Mouse (Mus musculus) hindbrain, embryonic 15.5 days (tissue): ENCODE data around the gene Wnt3a. TPM values are rescaled to one million over a fixed set of nuclear protein-coding genes. Genes with fewer than 3 reads are reported as not detected.

ENCODE experiments used
- ATAC-seq: fragments of 200-750 bp; cut with Nextera tagmentation; 2 replicates; pipeline ENCODE4 v1.8.0; 2017; ENCODE audit warnings: low read depth, moderate number of reproducible peaks, moderate TSS enrichment; ENCODE audit not compliant: low FRiP score
- H3K27ac ChIP-seq: fragments of 300-500 bp; sonication (generic); replicated peaks from 2 replicates; pipeline ENCODE4 v1.5.1; 2015; ENCODE audit warnings: mild to moderate bottlenecking, inconsistent platforms
- H3K27me3 ChIP-seq: fragments of 300-500 bp; sonication (generic); 2 replicates; pipeline ENCODE4 v1.6.1; 2015; ENCODE audit warnings: control low read depth, inconsistent platforms
- H3K36me3 ChIP-seq: fragments of 300-500 bp; sonication (generic); 2 replicates; pipeline ENCODE4 v1.6.1; 2015; ENCODE audit warnings: control low read depth, inconsistent platforms
- H3K4me1 ChIP-seq: fragments of 300-500 bp; sonication (generic); replicated peaks from 2 replicates; pipeline ENCODE4 v1.6.1; 2015; ENCODE audit warnings: control low read depth, inconsistent platforms
- H3K4me2 ChIP-seq: fragments of 300-500 bp; sonication (generic); 2 replicates; pipeline ENCODE4 v1.6.1; 2015; ENCODE audit warnings: moderate library complexity, mild to moderate bottlenecking, inconsistent platforms
- H3K4me3 ChIP-seq: fragments of 300-500 bp; sonication (generic); 2 replicates; pipeline ENCODE4 v1.5.1; 2015; ENCODE audit warnings: mild to moderate bottlenecking, inconsistent platforms
- H3K9ac ChIP-seq: fragments of 300-500 bp; sonication (generic); 2 replicates; pipeline ENCODE4 v1.6.1; 2015; ENCODE audit warnings: inconsistent platforms
- H3K9me3 ChIP-seq: fragments of 300-500 bp; sonication (generic); 2 replicates; pipeline ENCODE4 v1.6.1; 2016; ENCODE audit warnings: control low read depth, inconsistent platforms
- WGBS: fragments of 180-500 bp; shearing (Covaris S2); methylation state at CpG from one replicate; pipeline ENCODE4 v1.1.7; 2015; 5-methylcytosine and 5-hydroxymethylcytosine counted together
- polyA plus RNA-seq: library from polyadenylated mRNA; unstranded; fragments of >200 nt; fragmentation: Nextera tagmentation; extraction: Ambion mirVana; gene quantifications from 2 replicates; pipeline ENCODE4 v1.2.1, GENCODE M21; 2015

Gene Wnt3a
- polyA plus RNA-seq, 1 experiment from 2014 or later: 1.5 TPM

GRCm38 (mm10) chr11:59322988-59323387 is 32.4 kb upstream of the Wnt3a start:
- Histone ChIP-seq H3K9me3 (no peaks in the 10 kb centered on the region), H3K27me3 (no peaks in the 10 kb centered on the region), H3K9ac (no peak overlapping the region), H3K36me3 (no peaks in the 10 kb centered on the region), H3K4me3 (no peak overlapping the region), H3K27ac (no peak overlapping the region), H3K4me1 (no peaks in the 10 kb centered on the region), H3K4me2 (no peak overlapping the region)
- no peak for ATAC-seq
- WGBS: 76% methylated on average over 3 of the region's 3 CpGs

GRCm38 (mm10) chr11:59316517-59316916 is 26.0 kb upstream of the Wnt3a start:
- no peak overlapping the region for H3K4me2 ChIP-seq
- peaks cover 18% of the 10 kb centered on the region for H3K4me1 ChIP-seq
- H3K9me3 ChIP-seq: no peaks in the 10 kb centered on the region
- H3K9ac ChIP-seq: no peak overlapping the region
- WGBS: 59% methylated on average over 6 of the region's 6 CpGs
- no peak for ATAC-seq
- H3K4me3 ChIP-seq: no peak overlapping the region
- no peaks in the 10 kb centered on the region for H3K36me3 ChIP-seq
- H3K27ac ChIP-seq: no peak overlapping the region
- H3K27me3 ChIP-seq: no peaks in the 10 kb centered on the region

- H3K27me3 ChIP-seq: peaks cover 10% of the 10 kb centered on the region
- no peak overlapping the region for H3K4me3 ChIP-seq
- H3K9me3 ChIP-seq: no peaks in the 10 kb centered on the region
- 59% methylated on average over 11 of the region's 11 CpGs for WGBS
- H3K4me1 ChIP-seq: peaks cover 28% of the 10 kb centered on the region
- H3K27ac ChIP-seq: no peak overlapping the region
- no peaks in the 10 kb centered on the region for H3K36me3 ChIP-seq
- no peak overlapping the region; the same call in 1 of the 2 replicates for H3K4me2 ChIP-seq
- peak; percentile 43; the same call in 1 of the 2 replicates for ATAC-seq
- H3K9ac ChIP-seq: no peak overlapping the region
These were observed 23.4 kb upstream of the Wnt3a start for GRCm38 (mm10) chr11:59313944-59314343.

- Histone ChIP-seq H3K9ac (no peak overlapping the region), H3K4me1 (peaks cover 32% of the 10 kb centered on the region), H3K9me3 (no peaks in the 10 kb centered on the region), H3K36me3 (no peaks in the 10 kb centered on the region), H3K4me2 (no peak overlapping the region), H3K27ac (no peak overlapping the region), H3K27me3 (peaks cover 17% of the 10 kb centered on the region), H3K4me3 (no peak overlapping the region)
- ATAC-seq: peak; percentile 13; the same call in 1 of the 2 replicates
- WGBS: 65% methylated on average over 17 of the region's 17 CpGs
These were observed 22.7 kb upstream of the Wnt3a start for GRCm38 (mm10) chr11:59313029-59313811.

- no peaks in the 10 kb centered on the region for H3K9me3 ChIP-seq
- ATAC-seq: no peak
- no peak overlapping the region for H3K9ac ChIP-seq
- WGBS: 33% methylated on average over 8 of the region's 8 CpGs
- no peak overlapping the region for H3K4me3 ChIP-seq
- H3K36me3 ChIP-seq: no peaks in the 10 kb centered on the region
- H3K27me3 ChIP-seq: peaks cover 22% of the 10 kb centered on the region
- peaks cover 40% of the 10 kb centered on the region for H3K4me1 ChIP-seq
- H3K27ac ChIP-seq: no peak overlapping the region
- H3K4me2 ChIP-seq: no peak overlapping the region
These were observed 21.9 kb upstream of the Wnt3a start for GRCm38 (mm10) chr11:59312501-59312900.

GRCm38 (mm10) chr11:59312060-59312459 is 21.5 kb upstream of the Wnt3a start:
- Histone ChIP-seq H3K9me3 (no peaks in the 10 kb centered on the region), H3K27ac (no peak overlapping the region), H3K36me3 (no peaks in the 10 kb centered on the region), H3K9ac (no peak overlapping the region), H3K4me3 (no peak overlapping the region), H3K27me3 (peaks cover 27% of the 10 kb centered on the region), H3K4me2 (no peak overlapping the region), H3K4me1 (peaks cover 44% of the 10 kb centered on the region)
- ATAC-seq: no peak
- 61% methylated on average over 6 of the region's 6 CpGs for WGBS

GRCm38 (mm10) chr11:59309976-59310375 is 19.4 kb upstream of the Wnt3a start:
- H3K27me3 ChIP-seq: peaks cover 46% of the 10 kb centered on the region
- H3K4me3 ChIP-seq: no peak overlapping the region
- peaks cover 62% of the 10 kb centered on the region for H3K4me1 ChIP-seq
- H3K4me2 ChIP-seq: no peak overlapping the region; the same call in 1 of the 2 replicates
- 36% methylated on average over 8 of the region's 8 CpGs for WGBS
- peak overlapping the region; percentile 56; the same call in 1 of the 2 replicates for H3K27ac ChIP-seq
- ATAC-seq: no peak
- no peak overlapping the region for H3K9ac ChIP-seq
- no peaks in the 10 kb centered on the region for H3K9me3 ChIP-seq
- H3K36me3 ChIP-seq: no peaks in the 10 kb centered on the region

- Histone ChIP-seq H3K4me1 (peaks cover 61% of the 10 kb centered on the region), H3K36me3 (no peaks in the 10 kb centered on the region), H3K27ac (peak overlapping the region; percentile 56), H3K27me3 (peaks cover 53% of the 10 kb centered on the region), H3K4me2 (peak overlapping the region; percentile 94; the same call in 1 of the 2 replicates), H3K9ac (no peak overlapping the region), H3K9me3 (no peaks in the 10 kb centered on the region), H3K4me3 (no peak overlapping the region)
- 6% methylated on average over 9 of the region's 12 CpGs for WGBS
- no peak for ATAC-seq
These were observed 18.7 kb upstream of the Wnt3a start for GRCm38 (mm10) chr11:59309106-59309805.

GRCm38 (mm10) chr11:59308625-59309024 is 18.1 kb upstream of the Wnt3a start:
- H3K4me1 ChIP-seq: peaks cover 56% of the 10 kb centered on the region
- peaks cover 58% of the 10 kb centered on the region for H3K27me3 ChIP-seq
- H3K9me3 ChIP-seq: no peaks in the 10 kb centered on the region
- no peak for ATAC-seq
- H3K9ac ChIP-seq: no peak overlapping the region
- WGBS: 38% methylated on average over 6 of the region's 6 CpGs
- H3K4me2 ChIP-seq: peak overlapping the region; percentile 94
- no peaks in the 10 kb centered on the region for H3K36me3 ChIP-seq
- H3K27ac ChIP-seq: 0 out of 2 replicates have a peak overlapping the region, but pooled peaks have one; percentile 56
- H3K4me3 ChIP-seq: no peak overlapping the region

- H3K4me3 ChIP-seq: peak overlapping the region; percentile 62
- H3K4me2 ChIP-seq: peak overlapping the region; percentile 94
- no peaks in the 10 kb centered on the region for H3K36me3 ChIP-seq
- no peaks in the 10 kb centered on the region for H3K9me3 ChIP-seq
- ATAC-seq: no peak
- no peak overlapping the region for H3K9ac ChIP-seq
- WGBS: 24% methylated on average over 12 of the region's 12 CpGs
- H3K27ac ChIP-seq: 0 out of 2 replicates have a peak overlapping the region, but pooled peaks have one; percentile 2
- H3K27me3 ChIP-seq: peaks cover 58% of the 10 kb centered on the region
- peaks cover 51% of the 10 kb centered on the region for H3K4me1 ChIP-seq
These were observed 17.6 kb upstream of the Wnt3a start for GRCm38 (mm10) chr11:59308164-59308542.

- ATAC-seq: peak; percentile 65
- Histone ChIP-seq H3K4me2 (peak overlapping the region; percentile 94), H3K27me3 (peaks cover 58% of the 10 kb centered on the region), H3K9ac (peak overlapping the region; percentile 57; the same call in 1 of the 2 replicates), H3K27ac (no peak overlapping the region), H3K4me3 (peak overlapping the region; percentile 62), H3K4me1 (peaks cover 49% of the 10 kb centered on the region), H3K36me3 (no peaks in the 10 kb centered on the region), H3K9me3 (no peaks in the 10 kb centered on the region)
- WGBS: under 1% methylated on average over 45 of the region's 45 CpGs
These were observed 17.0 kb upstream of the Wnt3a start for GRCm38 (mm10) chr11:59307422-59308163.
